Mouse (Mus musculus): Measurements from ENCODE around the gene Tspan31. TPM values are rescaled to one million over a fixed set of nuclear protein-coding genes. Genes with fewer than 3 reads are reported as not detected.

The Tspan31 gene
- total and polyA plus RNA-seq, 3 experiments = 79.9 to 148 (median 85.9) TPM

GRCm38 (mm10) chr10:127101151-127101550 lies 31.1 kb upstream of the Tspan31 start:
- H3K9me3 ChIP-seq (replicated peaks; ENCODE audit: low read length) = no peaks in the 10 kb centered on the region
- H3K79me2 ChIP-seq (replicated peaks; ENCODE audit: control insufficient read depth, extremely low read depth, insufficient read depth, poor library complexity, severe bottlenecking) = no peaks in the 10 kb centered on the region
- no peak overlapping the region for H3K4me2 ChIP-seq (ENCODE audit: insufficient read depth, low read depth, poor library complexity, severe bottlenecking)
- no peaks in the 10 kb centered on the region for H3K27me3 ChIP-seq (replicated peaks)
- dilution Hi-C loops (cut with MboI; ENCODE audit: extremely low pct_ligation_motif_present, extremely low pct_unique_long_range_greater_than_20kb, low sequenced_read_pairs) (no loop called here), in situ Hi-C loops (cut with MboI; ENCODE audit: low pct_ligation_motif_present, low pct_unique_long_range_greater_than_20kb, low sequenced_read_pairs) (no loop called here)
- no peak for DNase-seq (ENCODE audit: extremely low read depth)
- no peak overlapping the region for H3K9ac ChIP-seq (ENCODE audit: insufficient read depth, low read depth)
- H3K27ac ChIP-seq (ENCODE audit: insufficient read depth, low read depth) = no peak overlapping the region
- TF ChIP-seq ZKSCAN1 (IDR thresholded peaks at IDR 0.05; ENCODE audit: borderline replicate concordance, low read depth, low read length) = no peak
- no peak for TF ChIP-seq CTCF (conservative IDR thresholded peaks at IDR 0.05 in 1 of 2, IDR thresholded peaks at IDR 0.05 in 1 of 2; ENCODE audit: low read depth in 2 of 2, low read length in 2 of 2)
- TF ChIP-seq USF1 (IDR thresholded peaks at IDR 0.05; ENCODE audit: low read depth, low read length) = no peak
- TF ChIP-seq ZC3H11A (IDR thresholded peaks at IDR 0.05; ENCODE audit: low read depth, low read length) = no peak
- no peak for TF ChIP-seq SMC3 (IDR thresholded peaks at IDR 0.05; ENCODE audit: low read depth, low read length)
- no peak for TF ChIP-seq IRF4 (IDR thresholded peaks at IDR 0.05; ENCODE audit: low read depth, low read length)
- no peak for TF ChIP-seq HCFC1 (IDR thresholded peaks at IDR 0.05; ENCODE audit: low read depth, low read length)
- no peak for TF ChIP-seq KAT2A (IDR thresholded peaks at IDR 0.05; ENCODE audit: insufficient replicate concordance, low read length)
- no peak for TF ChIP-seq CHD1 (IDR thresholded peaks at IDR 0.05; ENCODE audit: low read depth, low read length)
- no peak for TF ChIP-seq E2F4 (IDR thresholded peaks at IDR 0.05; ENCODE audit: insufficient replicate concordance, low read depth, low read length)
- TF ChIP-seq EP300 (IDR thresholded peaks at IDR 0.05; ENCODE audit: low read length) = no peak
- no peak for TF ChIP-seq PAX5 (IDR thresholded peaks at IDR 0.05; ENCODE audit: low read length)
- no peak for TF ChIP-seq NRF1 (IDR thresholded peaks at IDR 0.05; ENCODE audit: low read depth, low read length)
- no peak for TF ChIP-seq SIN3A (IDR thresholded peaks at IDR 0.05; ENCODE audit: low read length)
- TF ChIP-seq JUN (IDR thresholded peaks at IDR 0.05; ENCODE audit: insufficient read depth, low read depth, low read length) = no peak
- TF ChIP-seq TBP (conservative IDR thresholded peaks at IDR 0.05; ENCODE audit: low read depth, low read length) = no peak
- no peak for TF ChIP-seq ZNF384 (IDR thresholded peaks at IDR 0.05; ENCODE audit: low read depth, low read length)
- TF ChIP-seq CHD2 (IDR thresholded peaks at IDR 0.05; ENCODE audit: low read length) = no peak
- TF ChIP-seq TCF12 (IDR thresholded peaks at IDR 0.05; ENCODE audit: low read depth, low read length) = no peak
- no peak for TF ChIP-seq ETS1 (conservative IDR thresholded peaks at IDR 0.05; ENCODE audit: low read depth, low read length)
- no peak overlapping the region for H3K4me3 ChIP-seq (replicated peaks in 1 of 3; ENCODE audit: low read depth in 2 of 3, low read length in 2 of 3, poor library complexity in 1 of 3)
- peaks cover 51 to 77% of the 10 kb centered on the region in 2 experiments for H3K36me3 ChIP-seq (replicated peaks in 1 of 2; ENCODE audit: control insufficient read depth in 1 of 2, insufficient read depth in 1 of 2, low read length in 1 of 2)
- H3K4me1 ChIP-seq (ENCODE audit: control insufficient read depth in 1 of 2, insufficient read depth in 2 of 2) = peaks cover 0 to 21% of the 10 kb centered on the region in 2 experiments; a peak in 2 of 4 replicates

DNA sequence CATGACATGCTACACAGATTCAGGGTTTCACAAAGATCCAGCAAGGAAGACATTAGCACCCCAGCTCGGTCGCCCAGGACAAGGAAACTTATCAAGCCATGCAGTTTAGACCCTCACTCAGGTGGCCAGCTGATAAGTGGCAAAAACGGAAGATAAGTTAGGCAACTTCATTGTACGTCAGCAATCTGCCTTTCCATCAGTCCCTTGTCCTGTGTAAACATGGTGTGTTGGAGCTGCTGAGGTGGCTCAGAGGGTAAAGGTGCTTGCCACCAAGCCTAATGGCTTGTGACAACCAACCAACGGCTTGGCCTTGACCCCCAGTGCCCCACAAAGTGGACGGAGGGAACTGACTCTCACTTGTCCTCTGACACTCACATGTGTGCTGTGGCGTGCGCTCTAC lies 30.4 kb upstream of the Tspan31 start:
- H3K27ac ChIP-seq (ENCODE audit: insufficient read depth, low read depth) = no peak overlapping the region
- no peak overlapping the region for H3K4me2 ChIP-seq (ENCODE audit: insufficient read depth, low read depth, poor library complexity, severe bottlenecking)
- H3K4me1 ChIP-seq (ENCODE audit: control insufficient read depth in 1 of 2, insufficient read depth in 2 of 2) = peaks cover 0 to 21% of the 10 kb centered on the region in 2 experiments; a peak in 2 of 4 replicates
- no peak overlapping the region for H3K9ac ChIP-seq (ENCODE audit: insufficient read depth, low read depth)
- dilution Hi-C loops (cut with MboI; ENCODE audit: extremely low pct_ligation_motif_present, extremely low pct_unique_long_range_greater_than_20kb, low sequenced_read_pairs) = no loop called here
- peaks cover 58 to 81% of the 10 kb centered on the region in 2 experiments for H3K36me3 ChIP-seq (replicated peaks in 1 of 2; ENCODE audit: control insufficient read depth in 1 of 2, insufficient read depth in 1 of 2, low read length in 1 of 2)
- in situ Hi-C loops (cut with MboI; ENCODE audit: low pct_ligation_motif_present, low pct_unique_long_range_greater_than_20kb, low sequenced_read_pairs) = no loop called here
- no peaks in the 10 kb centered on the region for H3K27me3 ChIP-seq (replicated peaks)
- DNase-seq (ENCODE audit: extremely low read depth) = no peak
- no peaks in the 10 kb centered on the region for H3K79me2 ChIP-seq (replicated peaks; ENCODE audit: control insufficient read depth, extremely low read depth, insufficient read depth, poor library complexity, severe bottlenecking)
- H3K4me3 ChIP-seq (replicated peaks in 1 of 3; ENCODE audit: low read depth in 2 of 3, low read length in 2 of 3, poor library complexity in 1 of 3) = no peak overlapping the region
- no peaks in the 10 kb centered on the region for H3K9me3 ChIP-seq (replicated peaks; ENCODE audit: low read length)
- no peak for TF ChIP-seq PAX5 (IDR thresholded peaks at IDR 0.05; ENCODE audit: low read length)
- no peak for TF ChIP-seq ZKSCAN1 (IDR thresholded peaks at IDR 0.05; ENCODE audit: borderline replicate concordance, low read depth, low read length)
- no peak for TF ChIP-seq RCOR1 (conservative IDR thresholded peaks at IDR 0.05; ENCODE audit: low read depth, low read length)
- no peak for TF ChIP-seq MXI1 (IDR thresholded peaks at IDR 0.05; ENCODE audit: low read depth, low read length)
- TF ChIP-seq CTCF (conservative IDR thresholded peaks at IDR 0.05 in 1 of 2, IDR thresholded peaks at IDR 0.05 in 1 of 2; ENCODE audit: low read depth in 2 of 2, low read length in 2 of 2) = no peak
- no peak for TF ChIP-seq MEF2A (IDR thresholded peaks at IDR 0.05; ENCODE audit: borderline replicate concordance, low read depth, low read length)
- no peak for TF ChIP-seq UBTF (IDR thresholded peaks at IDR 0.05; ENCODE audit: low read depth, low read length)
- no peak for TF ChIP-seq RAD21 (IDR thresholded peaks at IDR 0.05; ENCODE audit: low read depth, low read length)
- no peak for TF ChIP-seq SMC3 (IDR thresholded peaks at IDR 0.05; ENCODE audit: low read depth, low read length)

All from CH12.LX (cell line).